Mouse (Mus musculus) kidney, embryonic 16.5 days (tissue): ENCODE measurements around the gene Gm49711. TPM values are rescaled to one million over a fixed set of nuclear protein-coding genes. Genes with fewer than 3 reads are reported as not detected.
A peak's percentile ranks its signal among the peaks of the same experiment; 100 is the strongest.

Source experiments
- ATAC-seq: fragments of 200-750 bp; cut with Nextera tagmentation; 2 replicates; pipeline ENCODE4 v1.8.0; 2017; ENCODE audit warnings: moderate TSS enrichment; ENCODE audit not compliant: low FRiP score, low TSS enrichment
- H3K27ac ChIP-seq: fragments of 300-500 bp; sonication (generic); 2 replicates; pipeline ENCODE4 v1.5.1; 2014; ENCODE audit warnings: low read length
- H3K27me3 ChIP-seq: fragments of 300-500 bp; sonication (generic); 2 replicates; pipeline ENCODE4 v1.6.1; 2014; ENCODE audit warnings: low read length, control low read depth, mixed read lengths; ENCODE audit not compliant: insufficient read depth
- H3K36me3 ChIP-seq: fragments of 300-500 bp; sonication (generic); 2 replicates; pipeline ENCODE4 v1.6.1; 2014; ENCODE audit warnings: low read length, control low read depth, mixed read lengths; ENCODE audit not compliant: insufficient read depth
- H3K4me1 ChIP-seq: fragments of 300-500 bp; sonication (generic); 2 replicates; pipeline ENCODE4 v1.6.1; 2014; ENCODE audit warnings: low read length, control low read depth, mixed read lengths; ENCODE audit not compliant: insufficient read depth
- H3K4me2 ChIP-seq: fragments of 300-500 bp; sonication (generic); replicated peaks from 2 replicates; pipeline ENCODE4 v1.6.1; 2014; ENCODE audit warnings: low read depth, low read length
- H3K4me3 ChIP-seq: fragments of 300-500 bp; sonication (generic); 2 replicates; pipeline ENCODE4 v1.5.1; 2014; ENCODE audit warnings: mild to moderate bottlenecking, low read length
- H3K9ac ChIP-seq: fragments of 300-500 bp; sonication (generic); replicated peaks from 2 replicates; pipeline ENCODE4 v1.6.1; 2014; ENCODE audit warnings: low read length
- H3K9me3 ChIP-seq: fragments of 300-500 bp; sonication (generic); 2 replicates; pipeline ENCODE4 v1.6.1; 2016; ENCODE audit warnings: low read length, control low read depth
- WGBS: fragments of 180-500 bp; shearing (Covaris S2); extraction: QIAGEN DNeasy Blood & Tissue Kit; methylation state at CpG from one replicate; pipeline ENCODE4 v1.1.7; 2014; 5-methylcytosine and 5-hydroxymethylcytosine counted together
- polyA plus RNA-seq: library from polyadenylated mRNA; unstranded; fragments of >200 nt; fragmentation: Nextera tagmentation; extraction: Ambion mirVana; gene quantifications from 2 replicates; pipeline ENCODE4 v1.2.1, GENCODE M21; 2015

Gene Gm49711
- polyA plus RNA-seq, 1 experiment from 2014 or later: 0.15 TPM

DNA sequence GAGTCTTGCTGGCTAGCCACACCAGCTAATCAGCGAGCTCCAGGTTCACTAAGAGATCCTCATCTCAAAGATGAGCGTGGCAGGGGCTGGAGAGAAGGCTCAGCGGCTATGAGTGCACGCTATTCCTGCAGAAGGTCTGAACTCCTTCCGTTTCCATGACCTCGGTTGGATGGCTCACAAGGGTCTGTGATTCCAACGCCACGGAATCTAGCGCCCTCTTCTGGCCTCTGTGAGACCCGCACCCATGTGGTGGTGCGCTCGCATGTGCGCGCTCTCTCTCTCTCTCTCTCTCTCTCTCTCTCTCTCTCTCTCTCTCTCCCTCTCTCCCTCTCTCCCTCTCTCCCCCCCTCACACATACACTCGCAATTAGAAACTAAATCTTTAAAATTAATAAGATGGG lies 78.2 kb downstream of the Gm49711 start:
- 89% methylated on average over 15 of the region's 15 CpGs for WGBS
- no peak overlapping the region for H3K9ac ChIP-seq
- H3K4me2 ChIP-seq: no peak overlapping the region
- H3K27ac ChIP-seq: no peak overlapping the region
- no peaks in the 10 kb centered on the region for H3K9me3 ChIP-seq
- H3K4me3 ChIP-seq: no peak overlapping the region
- no peaks in the 10 kb centered on the region for H3K27me3 ChIP-seq
- H3K4me1 ChIP-seq: no peaks in the 10 kb centered on the region; the same call in 1 of the 2 replicates
- no peaks in the 10 kb centered on the region for H3K36me3 ChIP-seq
- ATAC-seq: no peak

DNA sequence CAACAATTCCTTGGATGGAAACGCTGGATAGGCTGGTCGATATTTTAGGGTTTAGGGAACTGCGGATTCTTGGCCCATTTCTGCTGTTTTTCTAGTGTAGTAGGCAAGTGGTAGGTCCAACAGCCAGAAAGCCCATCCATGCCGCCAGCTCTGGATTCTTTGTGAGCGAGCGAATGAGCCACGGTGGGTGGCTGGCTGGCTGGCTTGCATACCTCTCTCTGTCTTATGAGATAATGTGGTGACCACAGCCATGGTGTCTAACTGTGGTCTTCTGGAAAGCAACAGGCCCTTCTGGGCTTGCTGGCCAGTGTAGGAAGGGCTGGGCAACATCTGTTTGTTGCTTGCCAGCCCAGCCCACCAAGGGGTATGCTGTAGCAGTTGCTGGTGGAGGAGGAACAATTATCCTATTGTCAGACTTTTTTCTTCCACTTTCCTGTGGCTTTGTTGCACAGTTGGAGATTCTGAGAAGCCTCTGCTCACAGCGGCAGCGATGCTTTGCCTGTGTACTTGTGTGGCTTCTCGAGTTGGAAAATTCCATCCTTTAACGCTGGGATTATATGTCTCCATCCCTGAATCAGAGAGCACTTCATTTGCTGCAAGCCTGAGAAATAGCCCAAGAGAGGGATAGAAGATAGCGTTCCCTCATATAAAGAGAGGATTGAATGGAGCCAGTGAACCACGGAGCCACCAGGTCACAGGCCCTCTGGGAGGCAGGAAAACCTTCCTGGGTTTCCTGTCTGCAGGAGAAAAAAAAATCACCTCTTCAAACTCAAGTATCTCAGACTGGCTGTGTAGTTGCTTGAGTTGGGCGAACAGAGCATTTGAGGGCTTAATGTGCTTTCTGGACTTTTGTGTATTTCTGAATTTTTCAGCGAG lies 81.5 kb downstream of the Gm49711 start:
- 62% methylated on average over 15 of the region's 15 CpGs for WGBS
- H3K27ac ChIP-seq: no peak overlapping the region
- H3K27me3 ChIP-seq: no peaks in the 10 kb centered on the region

DNA sequence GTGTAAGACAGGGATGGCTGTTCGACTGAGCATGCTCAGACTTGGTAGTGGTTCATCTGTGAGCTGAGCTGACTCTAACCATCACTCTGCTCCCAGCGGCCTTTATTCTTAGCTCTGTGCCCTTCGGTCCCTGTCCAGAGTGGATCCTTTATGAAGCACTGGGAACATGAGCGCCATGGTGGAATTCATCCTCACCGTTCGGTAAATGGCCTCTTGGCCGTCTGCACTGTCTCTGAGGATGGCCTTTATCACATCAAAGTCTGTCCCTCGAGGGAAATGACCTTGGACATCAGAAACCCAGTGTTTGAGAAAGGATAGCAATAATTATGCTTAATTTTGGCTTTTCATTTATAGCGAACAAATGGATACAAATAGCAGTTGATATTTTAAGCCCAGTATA lies 82.2 kb downstream of the Gm49711 start:
- H3K4me1 ChIP-seq: no peaks in the 10 kb centered on the region; the same call in 1 of the 2 replicates
- no peak overlapping the region for H3K9ac ChIP-seq
- ATAC-seq: no peak
- 79% methylated on average over 9 of the region's 9 CpGs for WGBS
- no peak overlapping the region for H3K27ac ChIP-seq
- no peak overlapping the region for H3K4me2 ChIP-seq
- no peaks in the 10 kb centered on the region for H3K36me3 ChIP-seq
- H3K27me3 ChIP-seq: no peaks in the 10 kb centered on the region
- H3K9me3 ChIP-seq: no peaks in the 10 kb centered on the region
- H3K4me3 ChIP-seq: no peak overlapping the region

More for the DNA sequence above, 81.5 kb downstream of the Gm49711 start:
- H3K4me2 ChIP-seq: no peak overlapping the region
- no peaks in the 10 kb centered on the region for H3K36me3 ChIP-seq
- ATAC-seq: no peak
- H3K9me3 ChIP-seq: no peaks in the 10 kb centered on the region
- H3K4me1 ChIP-seq: no peaks in the 10 kb centered on the region; the same call in 1 of the 2 replicates
- H3K4me3 ChIP-seq: no peak overlapping the region
- no peak overlapping the region for H3K9ac ChIP-seq

DNA sequence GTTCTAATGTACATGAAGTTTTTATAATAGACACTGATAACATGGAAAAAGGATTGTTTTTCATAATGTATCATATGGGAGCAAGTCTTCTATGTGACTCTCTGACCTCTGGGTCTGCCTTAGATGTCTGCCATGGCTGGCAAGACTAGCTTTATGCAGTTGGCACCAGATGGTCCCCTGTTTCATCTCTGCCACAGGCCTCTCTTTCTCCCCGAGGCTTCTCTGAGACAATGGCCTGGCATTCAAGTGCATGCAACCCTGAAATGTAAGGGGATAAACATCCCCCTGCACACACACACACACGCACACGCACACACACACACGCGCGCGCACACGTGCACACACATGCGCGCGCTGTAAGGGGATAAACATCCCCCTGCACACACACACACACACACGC lies 82.9 kb downstream of the Gm49711 start:
- H3K9me3 ChIP-seq: no peaks in the 10 kb centered on the region
- no peaks in the 10 kb centered on the region for H3K36me3 ChIP-seq

DNA sequence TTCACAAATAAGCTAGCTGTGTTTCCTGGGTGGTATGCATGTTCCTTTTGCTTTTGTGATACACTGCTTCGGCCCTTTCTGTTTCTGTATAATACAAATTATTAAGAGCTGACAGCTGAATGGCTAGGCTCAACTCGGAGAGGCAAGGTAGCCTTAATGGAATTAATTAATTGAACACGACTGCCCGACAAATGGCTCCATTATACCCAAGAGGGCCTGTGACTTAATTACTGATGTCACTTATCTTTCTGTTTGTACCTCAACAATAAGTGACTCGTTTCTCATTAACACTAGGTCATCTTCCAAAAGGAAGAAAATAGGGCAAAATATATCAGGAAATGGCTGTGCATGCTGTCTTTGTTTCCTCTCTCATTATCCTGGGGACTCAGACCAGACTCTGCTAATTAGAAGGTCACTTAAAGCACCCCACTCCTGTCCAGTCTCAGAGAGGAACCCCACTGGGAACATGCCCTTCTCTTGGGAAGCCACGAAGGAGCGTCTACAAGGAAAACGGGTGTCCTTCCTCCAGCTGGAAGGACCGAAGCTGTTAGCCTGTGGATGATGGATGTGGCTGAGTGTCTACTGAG lies 84.4 kb downstream of the Gm49711 start:
- Histone ChIP-seq H3K27ac (no peak overlapping the region), H3K4me1 (no peaks in the 10 kb centered on the region; the same call in 1 of the 2 replicates), H3K9ac (no peak overlapping the region), H3K27me3 (no peaks in the 10 kb centered on the region), H3K4me3 (no peak overlapping the region), H3K9me3 (no peaks in the 10 kb centered on the region), H3K36me3 (no peaks in the 10 kb centered on the region), H3K4me2 (no peak overlapping the region)
- ATAC-seq: no peak
- WGBS: 78% methylated on average over 9 of the region's 9 CpGs

More for the DNA sequence above, 82.9 kb downstream of the Gm49711 start:
- no peak overlapping the region for H3K9ac ChIP-seq
- 99% methylated on average over 12 of the region's 12 CpGs for WGBS
- no peak overlapping the region for H3K4me2 ChIP-seq
- H3K4me3 ChIP-seq: no peak overlapping the region
- ATAC-seq: no peak
- H3K27me3 ChIP-seq: no peaks in the 10 kb centered on the region
- H3K27ac ChIP-seq: no peak overlapping the region
- H3K4me1 ChIP-seq: no peaks in the 10 kb centered on the region; the same call in 1 of the 2 replicates

DNA sequence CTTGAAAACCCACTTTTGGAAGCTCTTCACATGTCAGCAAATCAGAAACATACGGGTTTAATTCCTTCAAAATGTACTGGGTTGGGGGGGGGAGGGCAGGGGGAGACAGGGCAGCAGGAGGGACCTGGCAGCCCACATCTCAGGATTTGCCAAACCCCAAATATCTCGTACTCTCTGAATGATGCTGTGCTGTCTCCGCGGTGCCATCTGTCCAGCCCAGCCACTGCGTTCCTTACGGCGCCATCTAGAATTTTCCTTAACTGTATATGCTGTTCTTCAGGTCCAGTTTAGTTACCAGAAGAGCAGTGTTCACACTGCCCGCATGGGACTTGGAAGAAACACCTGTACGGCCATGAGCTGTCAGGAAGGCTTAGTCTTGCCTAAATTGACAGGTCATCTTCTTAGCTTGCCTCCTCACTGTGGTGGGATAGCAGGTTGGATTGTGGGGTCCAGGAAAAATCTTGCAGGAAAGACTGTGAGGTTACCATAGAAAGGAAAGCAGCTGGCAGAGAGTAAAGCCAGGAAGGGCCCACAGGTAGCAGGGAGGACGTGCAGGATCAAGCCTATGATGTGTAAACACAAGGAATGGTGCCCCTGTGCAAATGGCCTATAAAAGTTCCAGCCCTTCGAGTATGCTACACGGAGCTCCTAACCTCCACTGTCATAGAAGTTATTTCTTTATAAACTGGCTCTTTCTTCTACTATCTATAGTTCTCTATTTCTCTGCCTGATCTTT lies 89.7 kb downstream of the Gm49711 start:
- ATAC-seq: no peak

DNA sequence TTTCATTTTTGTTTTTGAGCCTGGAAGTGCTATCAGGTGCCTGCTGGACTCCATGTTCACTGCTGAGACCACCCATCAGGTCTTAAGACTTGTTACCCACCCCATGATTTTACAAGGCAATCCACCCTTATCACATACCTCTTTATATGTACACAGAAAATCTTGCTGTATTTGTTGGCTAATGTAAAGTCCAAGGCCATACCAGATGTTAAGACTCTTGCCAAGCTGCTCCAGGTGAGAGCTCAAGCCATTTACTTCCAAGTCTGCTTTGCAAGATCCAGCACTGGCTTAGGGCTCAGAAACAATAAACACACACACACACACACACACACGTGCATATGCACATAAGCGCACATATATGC lies 90.2 kb downstream of the Gm49711 start:
- Histone ChIP-seq H3K4me3 (no peak overlapping the region), H3K9me3 (no peaks in the 10 kb centered on the region), H3K27me3 (no peaks in the 10 kb centered on the region), H3K4me1 (no peaks in the 10 kb centered on the region), H3K9ac (no peak overlapping the region), H3K36me3 (no peaks in the 10 kb centered on the region), H3K4me2 (no peak overlapping the region), H3K27ac (no peak overlapping the region)
- ATAC-seq: no peak
- WGBS: 77% methylated on average over 2 of the region's 2 CpGs

More for the DNA sequence above, 89.7 kb downstream of the Gm49711 start:
- no peaks in the 10 kb centered on the region for H3K36me3 ChIP-seq
- no peak overlapping the region for H3K4me3 ChIP-seq
- H3K9ac ChIP-seq: no peak overlapping the region
- H3K4me2 ChIP-seq: no peak overlapping the region
- H3K27me3 ChIP-seq: no peaks in the 10 kb centered on the region
- H3K9me3 ChIP-seq: no peaks in the 10 kb centered on the region
- 83% methylated on average over 12 of the region's 12 CpGs for WGBS
- no peaks in the 10 kb centered on the region for H3K4me1 ChIP-seq
- no peak overlapping the region for H3K27ac ChIP-seq

DNA sequence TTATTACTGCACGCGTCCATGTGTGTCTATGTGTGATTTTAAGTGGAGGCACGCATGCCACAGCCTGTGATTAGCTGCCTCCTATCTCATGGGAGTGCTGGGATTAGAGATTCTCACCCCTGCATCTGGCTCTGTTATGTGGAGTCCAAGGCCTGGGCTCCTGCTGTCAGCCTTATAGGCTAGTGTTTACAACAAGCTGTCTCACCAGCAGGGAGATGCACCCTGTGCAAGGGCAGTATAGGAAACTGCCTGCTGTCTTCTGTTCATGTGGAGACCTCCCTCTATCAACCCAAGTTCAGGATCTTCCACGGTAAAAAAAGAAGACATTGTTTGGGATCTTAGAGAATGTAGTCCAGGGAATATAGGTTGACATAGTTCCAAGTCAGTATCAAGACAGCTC lies 92.9 kb downstream of the Gm49711 start:
- no peaks in the 10 kb centered on the region for H3K27me3 ChIP-seq
- H3K36me3 ChIP-seq: no peaks in the 10 kb centered on the region
- H3K9ac ChIP-seq: no peak overlapping the region
- no peak overlapping the region for H3K4me2 ChIP-seq
- H3K9me3 ChIP-seq: no peaks in the 10 kb centered on the region
- no peaks in the 10 kb centered on the region for H3K4me1 ChIP-seq
- WGBS: 71% methylated on average over 4 of the region's 4 CpGs
- H3K4me3 ChIP-seq: no peak overlapping the region
- no peak overlapping the region for H3K27ac ChIP-seq
- no peak for ATAC-seq

DNA sequence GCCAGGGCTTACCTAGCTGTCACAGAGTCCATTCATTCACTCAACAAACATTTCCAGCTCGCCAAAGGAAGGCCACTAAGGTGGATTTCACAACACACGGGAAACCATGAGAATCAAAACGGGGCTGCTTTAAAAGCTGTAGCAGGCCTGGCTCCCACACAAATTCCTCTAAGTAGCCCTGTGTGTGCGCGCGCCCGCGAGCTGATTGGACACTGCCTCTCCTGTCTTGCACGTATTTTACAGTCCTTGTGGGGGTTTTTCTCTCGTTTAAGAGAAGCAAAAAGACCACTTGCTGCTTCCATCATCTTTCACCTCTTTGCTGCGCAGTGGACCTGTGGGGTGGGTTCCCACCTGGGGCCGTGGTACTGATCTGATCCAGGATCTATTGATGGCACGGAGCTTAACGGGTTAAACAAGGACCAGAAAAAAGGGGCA lies 99.9 kb downstream of the Gm49711 start:
- Histone ChIP-seq H3K4me1 (peaks cover 18% of the 10 kb centered on the region), H3K27ac (peak overlapping the region; percentile 78), H3K4me2 (peak overlapping the region; percentile 81), H3K36me3 (no peaks in the 10 kb centered on the region), H3K9ac (peak overlapping the region; percentile 65), H3K4me3 (peak overlapping the region; percentile 51), H3K9me3 (no peaks in the 10 kb centered on the region), H3K27me3 (no peaks in the 10 kb centered on the region)
- 3% methylated on average over 14 of the region's 14 CpGs for WGBS
- peak; percentile 66 for ATAC-seq
